Mouse (Mus musculus) right cerebral cortex, postnatal 14 days (tissue): ENCODE measurements at regions not wholly inside any gene's neighbourhood (a gene's known extent, or its start where the extent isn't known, plus 50 kb on each side); places are given as distances from the start of the nearest gene placed in this dataset.

Experiments
- DNase-seq: peaks from one replicate; pipeline ENCODE4 v3.0.0; 2022

- peak; percentile 14 for DNase-seq
Measured at GRCm38 (mm10) chr16:70103791-70104378, 209.9 kb upstream of the Gbe1 start.

GRCm38 (mm10) chr16:70141466-70141865 is 172.3 kb upstream of the Gbe1 start:
- no peak for DNase-seq

- no peak for DNase-seq
Measured at GRCm38 (mm10) chr16:70147673-70148359, 165.9 kb upstream of the Gbe1 start.

- DNase-seq = no peak
Measured at GRCm38 (mm10) chr16:70154587-70154986, 159.2 kb upstream of the Gbe1 start.

- DNase-seq = no peak
Measured at GRCm38 (mm10) chr16:70160539-70160938, 153.2 kb upstream of the Gbe1 start.

GRCm38 (mm10) chr16:70175140-70175539 is 138.6 kb upstream of the Gbe1 start:
- no peak for DNase-seq

GRCm38 (mm10) chr16:70178975-70179374 is 134.8 kb upstream of the Gbe1 start:
- DNase-seq = no peak

- DNase-seq = no peak
Measured at GRCm38 (mm10) chr16:70213861-70214597, 99.7 kb upstream of the Gbe1 start.

- no peak for DNase-seq
Measured at GRCm38 (mm10) chr16:70214800-70215199, 98.9 kb upstream of the Gbe1 start.

- DNase-seq = no peak
Measured at GRCm38 (mm10) chr16:70227601-70228226, 86.0 kb upstream of the Gbe1 start.

- DNase-seq = no peak
Measured at GRCm38 (mm10) chr16:70232706-70233105, 81.0 kb upstream of the Gbe1 start.

GRCm38 (mm10) chr16:70235189-70235588 is 78.6 kb upstream of the Gbe1 start:
- no peak for DNase-seq

GRCm38 (mm10) chr16:70239432-70239941 is 74.3 kb upstream of the Gbe1 start:
- DNase-seq = no peak

GRCm38 (mm10) chr16:70244205-70244756 is 69.5 kb upstream of the Gbe1 start:
- no peak for DNase-seq

- DNase-seq = no peak
Measured at GRCm38 (mm10) chr16:70244963-70245362, 68.8 kb upstream of the Gbe1 start.

- no peak for DNase-seq
Measured at GRCm38 (mm10) chr16:70259364-70259763, 54.4 kb upstream of the Gbe1 start.

- no peak for DNase-seq
Measured at GRCm38 (mm10) chr16:70260151-70260550, 53.6 kb upstream of the Gbe1 start.
